Mouse (Mus musculus) thymus, postnatal 10 days (tissue): ENCODE data around the gene Mphosph10.

ENCODE experiments used
- DNase-seq, 2 experiments: peaks; one replicate each; pipeline ENCODE4 v3.0.0; 2021; ENCODE audit warnings: low spot score in 2 of 2

Gene Mphosph10

GRCm38 (mm10) chr7:64351087-64351486, 41.0 kb downstream of the Mphosph10 start:
- no peak for DNase-seq

GRCm38 (mm10) chr7:64349147-64349861, 42.8 kb downstream of the Mphosph10 start:
- no peak for DNase-seq

GRCm38 (mm10) chr7:64347813-64348212, 44.3 kb downstream of the Mphosph10 start:
- DNase-seq = no peak

GRCm38 (mm10) chr7:64332686-64333085, 59.4 kb downstream of the Mphosph10 start:
- no peak for DNase-seq

GRCm38 (mm10) chr7:64331309-64331708, 60.8 kb downstream of the Mphosph10 start:
- no peak for DNase-seq

- DNase-seq = no peak
These were observed 64.6 kb downstream of the Mphosph10 start for GRCm38 (mm10) chr7:64327486-64327885.

GRCm38 (mm10) chr7:64326892-64327291, 65.2 kb downstream of the Mphosph10 start:
- peak; percentile 73 to 93 for DNase-seq
